Mouse (Mus musculus): ENCODE measurements around the gene Whamm.

Gene Whamm

DNA sequence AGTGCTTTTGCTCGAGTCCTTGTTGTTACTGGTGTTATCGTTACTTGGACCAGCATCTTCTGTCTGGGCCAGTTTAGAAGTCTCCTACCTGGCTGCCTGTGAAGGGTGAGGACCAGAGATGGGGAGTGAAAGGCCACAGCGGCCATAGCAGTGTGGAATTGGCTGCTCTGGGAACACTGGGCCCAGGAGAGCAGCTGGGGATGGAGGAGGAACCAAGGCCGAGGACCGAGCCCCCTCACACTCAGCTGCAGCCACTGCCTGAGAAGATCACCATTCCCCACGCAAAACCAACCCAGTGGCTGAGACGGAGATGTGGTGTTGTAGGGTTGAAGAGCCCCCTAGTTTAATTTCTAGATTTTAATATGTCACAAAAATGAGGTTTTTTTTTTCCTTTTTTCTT, 6.3 kb upstream of the Whamm start:
- DNase-seq = no peak

- no peak for DNase-seq
Observed at GRCm38 (mm10) chr7:81565381-81566055, 5.5 kb upstream of the Whamm start.

DNA sequence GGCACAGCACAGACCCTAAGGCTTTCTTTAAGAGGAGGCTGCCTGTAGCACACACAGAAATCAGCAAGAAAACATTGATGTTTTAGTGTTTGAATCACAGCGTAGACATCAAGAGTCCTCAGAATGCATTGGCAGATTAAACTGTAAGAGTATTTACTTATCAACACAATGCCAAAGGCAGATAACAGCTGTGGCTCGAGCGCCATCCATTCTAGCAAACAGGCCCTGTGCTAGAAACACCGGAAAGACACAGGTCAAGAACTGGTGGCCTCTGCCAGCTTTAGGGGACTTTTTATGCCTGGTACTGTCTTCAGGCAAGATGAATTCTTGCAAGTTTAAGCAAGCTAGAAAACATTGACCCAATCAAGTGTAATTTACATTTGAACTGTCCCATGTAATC, 4.7 kb upstream of the Whamm start:
- no peak for DNase-seq

DNA sequence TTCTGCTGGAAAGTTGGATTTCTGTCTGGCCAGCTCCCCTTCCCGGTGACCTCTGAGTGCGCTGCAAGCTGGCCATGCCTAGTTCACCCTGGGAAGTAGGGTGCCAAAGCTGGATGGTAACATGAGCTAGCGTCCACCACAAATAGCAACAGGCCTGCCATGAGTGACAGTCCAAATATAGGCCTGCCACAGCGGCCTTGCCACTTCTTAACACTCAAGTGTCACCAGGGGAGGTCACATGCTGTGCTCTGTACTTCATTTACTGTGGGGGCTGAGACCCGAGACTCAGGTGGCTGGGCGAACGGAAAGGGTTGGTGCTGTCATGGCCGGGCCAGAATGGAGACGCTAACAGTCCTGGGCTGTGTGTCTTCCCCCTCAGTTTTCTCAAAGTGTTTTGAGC, 4.2 kb upstream of the Whamm start, which contains the start of gene Fsd2:
Gene Fsd2, minus strand, starts transcription at position 53 of the 400 bp plus-strand sequence.
- no peak for DNase-seq

- no peak for DNase-seq
Observed at GRCm38 (mm10) chr7:81567396-81567795, 3.7 kb upstream of the Whamm start.

DNA sequence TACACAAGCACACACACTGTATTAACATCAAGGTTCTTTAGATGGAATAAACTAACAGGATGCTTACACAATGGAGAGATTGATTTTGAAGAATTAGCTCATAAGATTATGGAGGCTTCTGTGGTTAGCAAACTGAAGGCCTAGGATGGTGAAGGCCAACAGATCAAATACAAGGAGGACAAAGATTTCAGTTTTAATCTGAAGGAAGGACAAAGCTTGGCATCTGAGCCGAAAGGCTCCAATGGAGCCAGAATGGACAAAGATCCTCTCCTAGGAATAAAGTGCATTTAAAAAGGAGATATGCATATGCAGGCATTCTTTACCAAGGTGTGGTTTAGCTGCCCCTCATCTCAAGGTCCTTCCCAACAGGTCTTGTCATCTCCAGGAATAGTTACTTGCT, 1.2 kb upstream of the Whamm start:
- no peak for DNase-seq

DNA sequence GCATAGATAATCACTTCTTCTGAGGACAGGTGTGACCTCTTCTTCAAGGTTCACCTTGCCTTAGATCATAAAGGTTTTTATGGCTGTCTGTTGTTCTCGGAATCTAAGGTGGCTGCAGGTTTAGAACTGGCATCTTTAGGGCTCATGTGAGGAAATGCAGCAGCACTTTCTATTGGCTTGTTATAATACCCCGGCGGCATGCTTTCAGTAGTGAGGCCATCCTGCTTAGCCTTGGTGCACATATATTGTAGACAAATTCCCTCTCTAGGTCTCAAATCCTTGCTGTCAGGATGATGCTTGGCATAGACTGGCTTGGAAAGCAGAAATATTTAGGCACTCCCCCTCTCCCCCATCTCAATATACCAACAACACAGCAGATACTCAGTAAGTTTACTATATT, 795 bp upstream of the Whamm start:
- no peak for DNase-seq

DNA sequence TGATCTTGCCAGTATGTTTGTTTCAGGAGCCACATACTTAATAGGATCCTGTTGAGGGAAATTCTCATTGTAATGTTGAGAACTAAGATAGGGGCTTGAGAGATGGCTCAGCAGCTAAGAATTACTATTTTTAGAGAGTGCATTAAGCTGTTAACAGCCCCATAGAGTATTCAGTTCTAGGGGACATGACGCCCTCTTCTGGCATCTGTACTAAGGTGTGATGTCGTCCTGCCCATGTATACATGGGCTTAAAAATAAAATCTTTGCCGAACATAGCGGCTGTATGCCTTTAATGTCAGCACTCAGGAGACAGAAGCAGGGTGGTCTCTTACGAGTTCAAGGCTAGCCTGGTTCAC, 336 bp upstream of the Whamm start:
- no peak for DNase-seq

GRCm38 (mm10) chr7:81571941-81572441, 925 bp downstream of the Whamm start:
- peak in 1 of 2 experiments; percentile 2 for DNase-seq

GRCm38 (mm10) chr7:81572610-81573268, 1.7 kb downstream of the Whamm start:
- no peak for DNase-seq

DNA sequence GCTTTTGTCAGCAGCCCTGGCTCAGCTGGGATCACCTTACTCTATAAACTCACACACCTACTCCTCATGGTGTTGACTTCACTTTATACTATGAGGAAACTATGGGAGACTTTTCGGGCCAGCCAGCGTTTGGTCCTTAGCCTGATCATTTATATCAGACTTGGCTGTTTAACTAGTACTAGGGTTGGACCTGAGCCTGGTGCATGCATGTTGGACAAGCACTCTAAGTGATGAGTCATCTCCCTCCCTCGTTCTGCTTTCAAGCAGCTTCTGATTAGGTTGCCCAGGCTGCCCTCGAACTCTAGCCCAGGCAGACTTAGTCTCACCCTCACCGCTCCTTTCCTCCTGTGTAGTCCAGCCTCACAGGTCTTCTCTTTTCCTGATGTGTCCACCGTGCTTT, 2.3 kb downstream of the Whamm start:
- no peak for DNase-seq

DNA sequence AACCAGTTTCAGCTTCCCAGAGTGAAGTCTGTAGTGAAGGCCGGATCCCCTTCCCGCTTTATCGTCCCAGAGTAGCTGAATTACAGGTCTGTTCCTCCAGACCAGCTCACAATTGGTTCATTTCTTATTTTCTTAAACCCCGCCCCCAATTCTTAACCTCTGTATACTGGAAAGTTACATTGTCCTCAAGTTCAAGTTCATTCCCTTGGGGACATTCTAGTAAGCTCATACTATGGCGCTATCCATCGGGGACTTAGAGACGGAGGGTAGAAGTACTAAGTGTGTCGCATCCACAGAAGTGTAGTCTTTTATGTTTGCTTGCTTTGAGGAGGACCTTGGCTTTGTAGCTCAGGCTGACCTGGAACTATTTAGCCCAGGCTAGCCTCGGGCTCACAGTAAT, 2.8 kb downstream of the Whamm start:
- no peak for DNase-seq

DNA sequence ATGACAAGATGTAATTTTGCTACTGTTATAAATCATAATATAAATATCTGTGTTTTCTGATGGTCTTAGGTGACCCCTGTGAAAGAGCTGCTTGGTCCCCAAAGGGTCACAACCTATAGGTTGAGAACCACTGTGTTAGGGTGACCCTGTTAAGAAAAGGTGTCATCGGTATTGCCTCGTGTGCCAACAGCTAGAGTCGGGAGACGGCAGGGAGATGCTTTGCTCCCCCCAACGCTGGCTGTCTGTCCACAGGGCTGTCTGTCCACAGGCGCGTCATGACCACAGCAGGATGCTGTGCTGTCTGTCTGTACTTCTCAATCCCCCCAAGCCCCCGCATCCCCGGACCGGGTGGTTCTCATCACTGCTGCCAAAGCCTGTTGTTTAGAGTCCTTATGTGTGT, 4.5 kb downstream of the Whamm start:
- DNase-seq = no peak

DNA sequence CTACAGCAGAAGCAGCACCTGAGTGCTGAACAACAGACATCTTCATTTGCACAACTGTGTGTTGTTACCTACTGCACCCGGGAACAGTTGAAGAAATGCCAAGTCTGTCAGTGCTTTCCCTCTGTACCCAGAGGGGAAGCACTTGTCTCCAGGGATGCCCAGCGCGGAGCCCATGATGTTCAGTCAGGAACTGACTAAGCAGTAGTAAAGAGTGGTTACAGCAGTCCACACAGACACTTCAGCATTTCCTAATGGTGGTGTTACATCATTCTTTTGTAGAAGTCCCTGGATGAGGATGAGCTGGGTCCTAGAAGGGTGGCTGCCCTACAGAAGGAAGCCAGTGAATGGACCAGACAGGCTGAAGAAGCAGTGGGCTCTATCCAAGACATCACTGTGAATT, 6.8 kb downstream of the Whamm start:
- DNase-seq = no peak

GRCm38 (mm10) chr7:81578413-81578812, 7.3 kb downstream of the Whamm start:
- DNase-seq = no peak

- no peak for DNase-seq
Observed at GRCm38 (mm10) chr7:81579312-81579711, 8.2 kb downstream of the Whamm start.

DNA sequence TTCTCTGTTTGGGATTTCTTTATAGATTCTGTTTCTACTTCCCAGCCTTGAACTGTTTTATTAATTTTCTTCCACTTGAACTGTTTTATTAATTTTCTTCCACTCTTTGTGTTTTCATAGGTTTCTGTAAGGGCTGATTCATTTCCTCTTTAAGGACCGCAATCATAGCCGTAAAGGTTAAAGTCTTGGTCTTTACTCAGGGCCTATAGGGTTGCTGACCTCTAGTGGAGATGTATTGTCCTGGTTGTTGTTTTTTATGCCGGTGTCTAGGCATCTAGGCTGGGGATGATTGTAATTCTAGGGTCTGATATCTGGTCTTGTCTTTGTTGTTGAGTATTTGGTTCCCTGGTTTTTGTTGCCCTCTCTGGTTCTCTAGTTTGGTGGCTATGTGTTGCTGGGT, 12.4 kb downstream of the Whamm start:
- no peak for DNase-seq

DNA sequence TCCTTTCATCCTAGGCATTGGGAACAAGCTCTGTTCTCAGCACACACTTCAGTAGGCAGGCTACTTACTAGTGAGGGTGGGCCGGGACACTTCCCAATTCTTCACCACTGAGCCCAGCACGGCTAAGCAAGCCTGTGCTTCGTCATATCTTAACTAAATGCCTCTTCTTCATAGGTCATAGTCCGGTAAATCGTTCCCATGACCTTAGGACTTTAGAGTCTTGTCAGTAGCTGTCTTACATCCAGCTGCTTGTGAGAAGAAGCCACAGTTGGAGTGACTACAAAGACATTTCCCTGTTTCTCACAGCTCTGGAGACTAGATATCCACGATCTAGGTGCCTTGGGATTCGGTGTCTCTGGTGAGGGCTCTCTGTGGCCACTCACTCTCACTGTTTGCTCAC, 14.3 kb downstream of the Whamm start:
- DNase-seq = no peak

- no peak for DNase-seq
Observed at GRCm38 (mm10) chr7:81587238-81587637, 16.2 kb downstream of the Whamm start.

- DNase-seq = no peak
Observed at GRCm38 (mm10) chr7:81592686-81593085, 21.6 kb downstream of the Whamm start.

GRCm38 (mm10) chr7:81593387-81593786, 22.3 kb downstream of the Whamm start:
- DNase-seq = no peak

DNA sequence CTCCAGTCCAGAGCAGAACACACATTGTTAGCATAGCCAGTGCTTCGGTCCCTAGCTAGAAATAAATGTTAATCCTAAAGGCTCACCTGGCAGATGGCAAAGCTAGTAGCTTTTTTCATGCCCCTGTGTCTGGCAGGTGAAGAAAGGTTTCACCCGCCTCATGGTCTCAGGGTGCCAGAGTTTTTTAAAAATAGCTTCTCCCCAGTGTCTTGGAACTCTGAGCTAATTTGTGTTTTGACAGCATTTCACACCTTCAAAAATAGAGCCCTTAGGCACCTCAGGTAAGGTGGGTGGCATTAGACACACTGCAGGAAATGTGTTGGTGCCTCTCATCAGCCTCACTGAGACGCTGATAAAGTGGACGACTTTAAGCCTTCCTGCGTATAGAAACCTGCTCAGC, 24.0 kb downstream of the Whamm start:
- no peak for DNase-seq

DNA sequence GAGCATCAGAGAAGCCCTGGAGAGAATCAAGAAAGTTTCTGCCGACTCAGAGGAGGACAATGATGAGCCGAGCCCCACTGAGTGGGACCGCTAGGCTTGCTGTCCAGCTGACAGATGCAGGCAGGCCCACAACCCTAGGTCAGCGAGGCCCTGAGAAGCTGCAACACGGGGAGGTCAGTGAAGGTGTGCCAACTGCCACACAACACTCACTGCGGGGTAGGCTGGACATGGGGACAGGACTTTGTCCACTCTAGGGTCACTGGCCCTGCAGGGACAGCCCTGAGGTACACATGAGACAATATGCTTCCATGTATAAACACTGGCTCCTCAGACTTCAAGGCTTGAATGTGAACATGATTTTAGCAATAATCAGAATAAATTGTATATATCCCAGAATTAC, 25.0 kb downstream of the Whamm start:
- DNase-seq = no peak

DNA sequence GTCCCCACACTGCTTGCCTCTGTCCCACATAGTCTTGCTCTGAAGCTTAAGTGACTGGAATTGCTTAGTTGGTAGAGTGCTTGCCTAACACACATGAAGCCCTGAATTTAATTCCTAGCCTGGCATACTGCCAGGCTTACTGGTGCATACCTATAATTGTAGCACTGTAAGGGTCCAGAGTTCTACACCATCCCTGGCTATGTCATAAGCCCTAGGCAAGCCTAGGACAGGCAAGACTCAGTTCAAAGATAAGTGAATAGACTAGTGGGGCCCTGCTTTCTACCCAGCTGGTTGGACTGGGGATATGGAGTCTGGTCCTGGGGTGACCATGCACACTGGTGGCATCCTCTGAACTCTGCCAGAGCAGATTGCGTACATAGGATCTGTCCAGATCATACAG, 26.6 kb downstream of the Whamm start:
- DNase-seq = no peak
